Mouse (Mus musculus) ovary, adult 2 months (tissue): ENCODE data around the gene Krt5. TPM values are rescaled to one million over a fixed set of nuclear protein-coding genes. Genes with fewer than 3 reads are reported as not detected.

Source experiments
- polyA plus RNA-seq: library from polyadenylated mRNA; depleted of rRNA; stranded (reverse); fragments of >200 nt; gene quantifications from 2 replicates; pipeline ENCODE4 v1.2.3, GENCODE M21; 2012; rRNA removed

Gene Krt5
- 0.10 and 0.13 TPM in 2 replicates for polyA plus RNA-seq

GRCm38 (mm10) chr15:101712720-101713119, at the start of gene Krt5:
Gene Krt5 (minus strand): TSS chr15:101712898.

GRCm38 (mm10) chr15:101742711-101743110, 30.0 kb upstream of the Krt5 start, which contains the start of gene Krt71:
Gene Krt71 (minus strand): TSS chr15:101743109.

GRCm38 (mm10) chr15:101694207-101694606, 18.5 kb downstream of the Krt5 start, which contains the start of gene Krt6a:
Gene Krt6a (minus strand): TSS chr15:101694307.

GRCm38 (mm10) chr15:101680187-101680586, 32.5 kb downstream of the Krt5 start, which contains the start of gene Krt6b:
Gene Krt6b (minus strand): TSS chr15:101680287.

Other genes starting within 250 kb of the Krt5 start
- gene Krt81, start 249.1 kb downstream of the Krt5 start, polyA plus RNA-seq, result not detected in 2 replicates
- gene Krt86, start 239.4 kb downstream of the Krt5 start, polyA plus RNA-seq, result 0.09 and 0.10 TPM in 2 replicates
- 1.6 and 3.0 TPM in 2 replicates for gene Krt83, start 221.4 kb downstream of the Krt5 start, polyA plus RNA-seq
- 0.34 TPM in 1 of 2 replicates, not detected in the other for gene Gm49425, start 195.6 kb downstream of the Krt5 start, polyA plus RNA-seq
- gene Krt84, start 180.1 kb downstream of the Krt5 start, polyA plus RNA-seq, result 1.5 and 2.3 TPM in 2 replicates
- not detected in 2 replicates for gene Krt82, start 162.2 kb downstream of the Krt5 start, polyA plus RNA-seq
- 0.17 and 0.46 TPM in 2 replicates for gene Krt90, start 149.9 kb downstream of the Krt5 start, polyA plus RNA-seq
- 0.10 and 0.25 TPM in 2 replicates for gene Krt75, start 139.0 kb downstream of the Krt5 start, polyA plus RNA-seq
- gene Gm5414, start 84.7 kb downstream of the Krt5 start, polyA plus RNA-seq, result not detected in 2 replicates
- not detected in 2 replicates for gene Gm5478, start 65.5 kb downstream of the Krt5 start, polyA plus RNA-seq
- gene Krt6b, start 32.6 kb downstream of the Krt5 start, polyA plus RNA-seq, result 0.06 and 1.4 TPM in 2 replicates
- 0.22 and 0.31 TPM in 2 replicates for gene Krt6a, start 18.6 kb downstream of the Krt5 start, polyA plus RNA-seq
- gene Krt71, start 30.2 kb upstream of the Krt5 start, polyA plus RNA-seq, result 0.07 TPM in 1 of 2 replicates, not detected in the other
- gene Krt72, start 73.6 kb upstream of the Krt5 start, polyA plus RNA-seq, result not detected in 2 replicates
- 0.28 and 0.74 TPM in 2 replicates for gene Krt73, start 89.4 kb upstream of the Krt5 start, polyA plus RNA-seq
- gene Krt2, start 105.3 kb upstream of the Krt5 start, polyA plus RNA-seq, result not detected in 2 replicates
- gene Krt1, start 137.9 kb upstream of the Krt5 start, polyA plus RNA-seq, result 1.9 and 2.8 TPM in 2 replicates
- not detected in 2 replicates for gene Krt77, start 156.8 kb upstream of the Krt5 start, polyA plus RNA-seq
- gene Krt76, start 180.0 kb upstream of the Krt5 start, polyA plus RNA-seq, result 0.10 and 0.13 TPM in 2 replicates
- gene Krt4, start 211.8 kb upstream of the Krt5 start, polyA plus RNA-seq, result 0.17 and 0.18 TPM in 2 replicates
- 5.7 and 6.6 TPM in 2 replicates for gene Krt79, start 227.4 kb upstream of the Krt5 start, polyA plus RNA-seq
- gene Krt78, start 241.4 kb upstream of the Krt5 start, polyA plus RNA-seq, result 0.05 TPM in 1 of 2 replicates, not detected in the other